Mouse (Mus musculus): ENCODE results near the gene Slc25a43. TPM values are rescaled to one million over a fixed set of nuclear protein-coding genes. Genes with fewer than 3 reads are reported as not detected.

The Slc25a43 gene
- total and polyA plus RNA-seq, 2 experiments from 2014 or later: 2.0 to 2.7 TPM

- no peak for TF ChIP-seq EP300 (IDR thresholded peaks at IDR 0.05; ENCODE audit: low read depth)
- H3K4me2 ChIP-seq (ENCODE audit: low read depth, low read length): no peak overlapping the region
- 88% methylated on average over 7 of the region's 7 CpGs for WGBS
Measured at GRCm38 (mm10) chrX:36745333-36745732, 1.9 kb downstream of the Slc25a43 start.

GRCm38 (mm10) chrX:36746789-36747188 is 3.3 kb downstream of the Slc25a43 start:
- Histone ChIP-seq H3K9me3 (replicated peaks; ENCODE audit: control insufficient read depth, low read length) (no peaks in the 10 kb centered on the region), H3K27ac (ENCODE audit: low read depth) (no peak overlapping the region), H3K9ac (replicated peaks; ENCODE audit: low read depth, low read length) (no peak overlapping the region), H3K4me2 (ENCODE audit: low read depth, low read length) (no peak overlapping the region), H3K4me3 (ENCODE audit: low read depth, low read length) (no peak overlapping the region), H3K4me1 (ENCODE audit: control insufficient read depth, insufficient read depth) (no peaks in the 10 kb centered on the region), H3K36me3 (replicated peaks; ENCODE audit: control insufficient read depth, insufficient read depth, low read length) (no peaks in the 10 kb centered on the region), H3K27me3 (ENCODE audit: control insufficient read depth, insufficient read depth, low read length) (no peaks in the 10 kb centered on the region)
- TF ChIP-seq EP300 (IDR thresholded peaks at IDR 0.05; ENCODE audit: low read depth) (no peak), CTCF (IDR thresholded peaks at IDR 0.05; ENCODE audit: low read depth) (no peak)
- no peak for DNase-seq (ENCODE audit: low spot score)
- 77% methylated on average over 8 of the region's 8 CpGs for WGBS
- ATAC-seq (ENCODE audit: insufficient read depth, low read depth): no peak

More at GRCm38 (mm10) chrX:36745333-36745732, 1.9 kb downstream of the Slc25a43 start:
- H3K4me3 ChIP-seq (ENCODE audit: low read depth, low read length): no peak overlapping the region
- H3K4me1 ChIP-seq (ENCODE audit: control insufficient read depth, insufficient read depth): no peaks in the 10 kb centered on the region
- no peaks in the 10 kb centered on the region for H3K9me3 ChIP-seq (replicated peaks; ENCODE audit: control insufficient read depth, low read length)
- H3K27ac ChIP-seq (ENCODE audit: low read depth): no peak overlapping the region
- no peak for ATAC-seq (ENCODE audit: insufficient read depth, low read depth)
- no peaks in the 10 kb centered on the region for H3K36me3 ChIP-seq (replicated peaks; ENCODE audit: control insufficient read depth, insufficient read depth, low read length)
- H3K27me3 ChIP-seq (ENCODE audit: control insufficient read depth, insufficient read depth, low read length): no peaks in the 10 kb centered on the region
- H3K9ac ChIP-seq (replicated peaks; ENCODE audit: low read depth, low read length): no peak overlapping the region
- DNase-seq (ENCODE audit: low spot score): no peak

- TF ChIP-seq EP300 (IDR thresholded peaks at IDR 0.05; ENCODE audit: low read depth): no peak
- no peak for TF ChIP-seq CTCF (IDR thresholded peaks at IDR 0.05; ENCODE audit: low read depth)
- no peaks in the 10 kb centered on the region for H3K27me3 ChIP-seq (ENCODE audit: control insufficient read depth, insufficient read depth, low read length)
- WGBS: 59% methylated on average over 3 of the region's 3 CpGs
- no peak overlapping the region for H3K27ac ChIP-seq (ENCODE audit: low read depth)
- no peaks in the 10 kb centered on the region for H3K9me3 ChIP-seq (replicated peaks; ENCODE audit: control insufficient read depth, low read length)
- no peak overlapping the region for H3K4me3 ChIP-seq (ENCODE audit: low read depth, low read length)
- H3K4me1 ChIP-seq (ENCODE audit: control insufficient read depth, insufficient read depth): no peaks in the 10 kb centered on the region
- ATAC-seq (ENCODE audit: insufficient read depth, low read depth) (no peak), DNase-seq (ENCODE audit: low spot score) (no peak)
- no peak overlapping the region for H3K9ac ChIP-seq (replicated peaks; ENCODE audit: low read depth, low read length)
- no peaks in the 10 kb centered on the region for H3K36me3 ChIP-seq (replicated peaks; ENCODE audit: control insufficient read depth, insufficient read depth, low read length)
- no peak overlapping the region for H3K4me2 ChIP-seq (ENCODE audit: low read depth, low read length)
Measured at GRCm38 (mm10) chrX:36748573-36748972, 5.1 kb downstream of the Slc25a43 start.

DNA sequence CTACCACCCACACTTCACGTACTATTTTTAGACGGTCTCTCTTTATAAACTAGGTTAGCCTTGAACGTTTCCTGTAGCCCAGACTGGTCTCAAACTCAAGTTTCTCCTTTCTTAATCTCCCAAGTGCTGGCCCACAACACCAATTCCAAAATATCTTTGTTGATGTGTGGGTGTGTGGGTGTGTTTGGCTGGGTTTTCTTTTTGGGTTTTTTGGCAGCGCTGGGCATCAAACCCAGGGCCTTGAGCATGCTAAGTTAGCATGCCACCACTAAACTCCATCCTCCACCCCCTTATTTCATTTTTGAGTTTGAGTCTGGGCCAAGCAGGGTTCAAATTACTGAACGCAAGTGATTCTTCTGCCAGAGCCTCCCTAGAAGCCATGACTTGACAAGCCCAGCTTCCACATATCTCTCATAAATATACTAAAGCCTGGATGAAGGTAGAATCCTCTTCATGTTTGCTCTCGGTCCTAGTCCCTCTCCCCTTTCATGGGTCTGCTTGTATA is 5.9 kb downstream of the Slc25a43 start:
- WGBS: 42% methylated on average over 6 of the region's 6 CpGs

GRCm38 (mm10) chrX:36750591-36750990 is 7.1 kb downstream of the Slc25a43 start:
- WGBS: 61% methylated on average over 1 of the region's 1 CpGs
- no peaks in the 10 kb centered on the region for H3K4me1 ChIP-seq (ENCODE audit: control insufficient read depth, insufficient read depth)

More for the DNA sequence above, 5.9 kb downstream of the Slc25a43 start:
- Histone ChIP-seq H3K9ac (replicated peaks; ENCODE audit: low read depth, low read length) (no peak overlapping the region), H3K27ac (ENCODE audit: low read depth) (no peak overlapping the region), H3K36me3 (replicated peaks; ENCODE audit: control insufficient read depth, insufficient read depth, low read length) (no peaks in the 10 kb centered on the region), H3K4me1 (ENCODE audit: control insufficient read depth, insufficient read depth) (no peaks in the 10 kb centered on the region), H3K4me2 (ENCODE audit: low read depth, low read length) (no peak overlapping the region), H3K27me3 (ENCODE audit: control insufficient read depth, insufficient read depth, low read length) (no peaks in the 10 kb centered on the region), H3K4me3 (ENCODE audit: low read depth, low read length) (no peak overlapping the region), H3K9me3 (replicated peaks; ENCODE audit: control insufficient read depth, low read length) (no peaks in the 10 kb centered on the region)
- no peak for DNase-seq (ENCODE audit: low spot score)
- no peak for ATAC-seq (ENCODE audit: insufficient read depth, low read depth)
- no peak for TF ChIP-seq EP300 (IDR thresholded peaks at IDR 0.05; ENCODE audit: low read depth)
- no peak for TF ChIP-seq CTCF (IDR thresholded peaks at IDR 0.05; ENCODE audit: low read depth)

DNA sequence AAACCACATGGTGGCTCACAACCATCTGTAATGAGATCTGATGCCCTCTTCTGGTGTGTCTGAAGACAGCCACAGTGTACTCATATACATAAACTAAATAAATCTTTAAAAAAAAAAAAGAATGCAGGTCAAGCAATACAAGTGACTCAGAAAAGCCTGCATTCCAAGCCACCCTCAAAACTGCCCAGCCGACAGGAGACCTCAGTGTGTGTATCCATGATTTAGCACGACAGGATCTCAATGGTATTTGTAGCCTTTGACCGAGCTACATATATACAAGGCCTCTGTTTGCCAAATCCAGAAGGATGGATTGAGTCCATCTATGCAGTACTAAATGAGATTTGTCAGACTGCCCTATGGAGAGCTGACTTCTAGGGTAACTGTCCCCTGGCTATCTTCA is 9.1 kb downstream of the Slc25a43 start:
- Histone ChIP-seq H3K27me3 (ENCODE audit: control insufficient read depth, insufficient read depth, low read length) (no peaks in the 10 kb centered on the region), H3K4me3 (ENCODE audit: low read depth, low read length) (no peak overlapping the region), H3K4me2 (ENCODE audit: low read depth, low read length) (no peak overlapping the region), H3K9me3 (replicated peaks; ENCODE audit: control insufficient read depth, low read length) (no peaks in the 10 kb centered on the region), H3K36me3 (replicated peaks; ENCODE audit: control insufficient read depth, insufficient read depth, low read length) (no peaks in the 10 kb centered on the region), H3K9ac (replicated peaks; ENCODE audit: low read depth, low read length) (no peak overlapping the region), H3K4me1 (ENCODE audit: control insufficient read depth, insufficient read depth) (no peaks in the 10 kb centered on the region), H3K27ac (ENCODE audit: low read depth) (no peak overlapping the region)
- TF ChIP-seq EP300 (IDR thresholded peaks at IDR 0.05; ENCODE audit: low read depth) (no peak), CTCF (IDR thresholded peaks at IDR 0.05; ENCODE audit: low read depth) (no peak)
- 87% methylated on average over 3 of the region's 3 CpGs for WGBS
- ATAC-seq (ENCODE audit: insufficient read depth, low read depth) (no peak), DNase-seq (ENCODE audit: low spot score) (no peak)

More at GRCm38 (mm10) chrX:36750591-36750990, 7.1 kb downstream of the Slc25a43 start:
- Histone ChIP-seq H3K27ac (ENCODE audit: low read depth) (no peak overlapping the region), H3K4me2 (ENCODE audit: low read depth, low read length) (no peak overlapping the region), H3K9ac (replicated peaks; ENCODE audit: low read depth, low read length) (no peak overlapping the region), H3K4me3 (ENCODE audit: low read depth, low read length) (no peak overlapping the region), H3K27me3 (ENCODE audit: control insufficient read depth, insufficient read depth, low read length) (no peaks in the 10 kb centered on the region), H3K9me3 (replicated peaks; ENCODE audit: control insufficient read depth, low read length) (no peaks in the 10 kb centered on the region), H3K36me3 (replicated peaks; ENCODE audit: control insufficient read depth, insufficient read depth, low read length) (no peaks in the 10 kb centered on the region)
- ATAC-seq (ENCODE audit: insufficient read depth, low read depth) (no peak), DNase-seq (ENCODE audit: low spot score) (no peak)
- no peak for TF ChIP-seq CTCF (IDR thresholded peaks at IDR 0.05; ENCODE audit: low read depth)
- no peak for TF ChIP-seq EP300 (IDR thresholded peaks at IDR 0.05; ENCODE audit: low read depth)
